Mouse (Mus musculus) megakaryocyte, adult 5-6 weeks (primary cell): ENCODE measurements around the gene Igll1. TPM values are rescaled to one million over a fixed set of nuclear protein-coding genes. Genes with fewer than 3 reads are reported as not detected.

Experiments used
- ATAC-seq: 2 replicates; pipeline ENCODE4 v1.8.0; 2016; ENCODE audit warnings: mild to moderate bottlenecking, inconsistent platforms; ENCODE audit not compliant: poor library complexity, severe bottlenecking
- total RNA-seq, 2 experiments: library from RNA; stranded (forward) in 1 of 2; stranded (reverse) in 1 of 2; fragments of 153-499, 151-499 nt in 1 of 2; fragments of 221-1000, 200-1000 nt in 1 of 2; gene quantifications; 2 replicates each; pipeline versions ENCODE4 v1.2.3 to v1.2.4; 2015 to 2017

Igll1 gene
- total RNA-seq, 2 experiments from 2014 or later = 0.51 TPM; not detected in 1

- ATAC-seq = no peak
Observed at GRCm38 (mm10) chr16:16855541-16855940, 8.2 kb downstream of the Igll1 start.

- peak; percentile 80 for ATAC-seq
Observed at GRCm38 (mm10) chr16:16854836-16855235, 8.9 kb downstream of the Igll1 start.

- ATAC-seq = no peak
Observed at GRCm38 (mm10) chr16:16852411-16852810, 11.4 kb downstream of the Igll1 start.

- no peak for ATAC-seq
Observed at GRCm38 (mm10) chr16:16849196-16849595, 14.6 kb downstream of the Igll1 start.

GRCm38 (mm10) chr16:16829671-16830070, 34.1 kb downstream of the Igll1 start:
- no peak for ATAC-seq

- peak; percentile 93 for ATAC-seq
Observed at GRCm38 (mm10) chr16:16828757-16829615, 34.8 kb downstream of the Igll1 start, which contains the start of gene Spag6l. Gene Spag6l (minus strand): TSS chr16:16829456.

- ATAC-seq = no peak
Observed at GRCm38 (mm10) chr16:16826223-16826622, 37.6 kb downstream of the Igll1 start.

GRCm38 (mm10) chr16:16825476-16825875, 38.3 kb downstream of the Igll1 start:
- no peak for ATAC-seq

Other genes starting within 250 kb of the Igll1 start
- not detected in 2 replicates for gene Olfr19, start 187.6 kb downstream of the Igll1 start, total RNA-seq (2015)
- not detected in 2 replicates for gene Olfr19, start 187.6 kb downstream of the Igll1 start, total RNA-seq (2017)
- gene Spag6l, start 34.5 kb downstream of the Igll1 start, total RNA-seq (2015) = not detected in 2 replicates
- gene Spag6l, start 34.5 kb downstream of the Igll1 start, total RNA-seq (2017) = not detected in 2 replicates
- gene Top3b, start 6.8 kb upstream of the Igll1 start, total RNA-seq (2015) = 24.8 and 31.2 TPM in 2 replicates
- 31.6 and 41.8 TPM in 2 replicates for gene Top3b, start 6.8 kb upstream of the Igll1 start, total RNA-seq (2017)
- gene Vpreb1, start 6.9 kb upstream of the Igll1 start, total RNA-seq (2015) = not detected in 2 replicates
- gene Vpreb1, start 6.9 kb upstream of the Igll1 start, total RNA-seq (2017) = 1.6 TPM in 1 of 2 replicates, not detected in the other
- 1.6 and 2.6 TPM in 2 replicates for gene Ppm1f, start 32.5 kb upstream of the Igll1 start, total RNA-seq (2015)
- 6.5 and 7.9 TPM in 2 replicates for gene Ppm1f, start 32.5 kb upstream of the Igll1 start, total RNA-seq (2017)
- 109 and 111 TPM in 2 replicates for gene Mapk1, start 119.4 kb upstream of the Igll1 start, total RNA-seq (2015)
- 114 and 121 TPM in 2 replicates for gene Mapk1, start 119.4 kb upstream of the Igll1 start, total RNA-seq (2017)
- 0.33 and 1.0 TPM in 2 replicates for gene Ypel1, start 205.7 kb upstream of the Igll1 start, total RNA-seq (2015)
- gene Ypel1, start 205.7 kb upstream of the Igll1 start, total RNA-seq (2017) = 0.15 TPM in 1 of 2 replicates, not detected in the other
- 64.8 and 83.6 TPM in 2 replicates for gene Ppil2, start 247.3 kb upstream of the Igll1 start, total RNA-seq (2015)
- 104 and 111 TPM in 2 replicates for gene Ppil2, start 247.3 kb upstream of the Igll1 start, total RNA-seq (2017)